Mouse (Mus musculus) hindbrain, embryonic 13.5 days (tissue): ENCODE data around the gene Itga9. TPM values are rescaled to one million over a fixed set of nuclear protein-coding genes. Genes with fewer than 3 reads are reported as not detected.

Experiments
- ATAC-seq: fragments of 200-750 bp; cut with Nextera tagmentation; 2 replicates; pipeline ENCODE4 v1.8.0; 2017; ENCODE audit warnings: moderate TSS enrichment; ENCODE audit not compliant: low FRiP score
- H3K27ac ChIP-seq: fragments of 300-500 bp; sonication (generic); 2 replicates; pipeline ENCODE4 v1.5.1; 2015; ENCODE audit warnings: inconsistent platforms, mild to moderate bottlenecking, moderate library complexity
- H3K27me3 ChIP-seq: fragments of 300-500 bp; sonication (generic); 2 replicates; pipeline ENCODE4 v1.6.1; 2015; ENCODE audit warnings: mild to moderate bottlenecking, inconsistent platforms
- H3K36me3 ChIP-seq: fragments of 300-500 bp; sonication (generic); 2 replicates; pipeline ENCODE4 v1.6.1; 2015; ENCODE audit warnings: mild to moderate bottlenecking, inconsistent platforms
- H3K4me1 ChIP-seq: fragments of 300-500 bp; sonication (generic); replicated peaks from 2 replicates; pipeline ENCODE4 v1.6.1; 2015; ENCODE audit warnings: inconsistent platforms
- H3K4me2 ChIP-seq: fragments of 300-500 bp; sonication (generic); 2 replicates; pipeline ENCODE4 v1.6.1; 2015; ENCODE audit warnings: inconsistent platforms, mild to moderate bottlenecking, moderate library complexity
- H3K4me3 ChIP-seq: fragments of 300-500 bp; sonication (generic); 2 replicates; pipeline ENCODE4 v1.5.1; 2015; ENCODE audit warnings: mild to moderate bottlenecking, inconsistent platforms
- H3K9ac ChIP-seq: fragments of 300-500 bp; sonication (generic); 2 replicates; pipeline ENCODE4 v1.6.1; 2015; ENCODE audit warnings: mild to moderate bottlenecking, inconsistent platforms
- H3K9me3 ChIP-seq: fragments of 300-500 bp; sonication (generic); 2 replicates; pipeline ENCODE4 v1.6.1; 2016; ENCODE audit warnings: inconsistent platforms
- WGBS: fragments of 180-500 bp; shearing (Covaris S2); methylation state at CpG from one replicate; pipeline ENCODE4 v1.1.7; 2015; 5-methylcytosine and 5-hydroxymethylcytosine counted together
- polyA plus RNA-seq: library from polyadenylated mRNA; unstranded; fragments of >200 nt; fragmentation: Nextera tagmentation; extraction: Ambion mirVana; gene quantifications from 2 replicates; pipeline ENCODE4 v1.2.1, GENCODE M21; 2015

The Itga9 gene
- polyA plus RNA-seq, 1 experiment from 2014 or later, result 1.8 TPM

GRCm38 (mm10) chr9:118943941-118944340 lies 337.5 kb downstream of the Itga9 start:
- Histone ChIP-seq H3K4me3 (no peak overlapping the region), H3K4me2 (no peak overlapping the region), H3K27ac (no peak overlapping the region), H3K9me3 (no peaks in the 10 kb centered on the region), H3K4me1 (0 out of 2 replicates have a peak, but pooled peaks cover 3% of the 10 kb centered on the region), H3K9ac (no peak overlapping the region), H3K36me3 (peaks cover 6% of the 10 kb centered on the region; the same call in 1 of the 2 replicates), H3K27me3 (no peaks in the 10 kb centered on the region)
- WGBS, result 84% methylated on average over 5 of the region's 5 CpGs
- ATAC-seq, result no peak

GRCm38 (mm10) chr9:118944388-118944787 lies 337.9 kb downstream of the Itga9 start:
- ATAC-seq, result no peak
- WGBS, result 73% methylated on average over 12 of the region's 12 CpGs
- Histone ChIP-seq H3K27ac (no peak overlapping the region), H3K36me3 (peaks cover 6% of the 10 kb centered on the region; the same call in 1 of the 2 replicates), H3K4me1 (0 out of 2 replicates have a peak, but pooled peaks cover 1% of the 10 kb centered on the region), H3K9me3 (no peaks in the 10 kb centered on the region), H3K4me2 (no peak overlapping the region), H3K27me3 (no peaks in the 10 kb centered on the region), H3K4me3 (no peak overlapping the region), H3K9ac (no peak overlapping the region)

- no peak overlapping the region for H3K27ac ChIP-seq
- ATAC-seq, result no peak
- H3K27me3 ChIP-seq, result no peaks in the 10 kb centered on the region
- no peak overlapping the region for H3K9ac ChIP-seq
- no peak overlapping the region for H3K4me2 ChIP-seq
- H3K4me1 ChIP-seq, result no peaks in the 10 kb centered on the region
- H3K36me3 ChIP-seq, result no peaks in the 10 kb centered on the region
- H3K9me3 ChIP-seq, result no peaks in the 10 kb centered on the region
- 92% methylated on average over 5 of the region's 5 CpGs for WGBS
- no peak overlapping the region for H3K4me3 ChIP-seq
Measured at GRCm38 (mm10) chr9:118948486-118948885, 342.0 kb downstream of the Itga9 start.

- no peak overlapping the region for H3K4me2 ChIP-seq
- H3K36me3 ChIP-seq, result no peaks in the 10 kb centered on the region
- H3K4me3 ChIP-seq, result no peak overlapping the region
- no peaks in the 10 kb centered on the region for H3K4me1 ChIP-seq
- H3K9me3 ChIP-seq, result no peaks in the 10 kb centered on the region
- H3K27ac ChIP-seq, result no peak overlapping the region
- no peak overlapping the region for H3K9ac ChIP-seq
- H3K27me3 ChIP-seq, result no peaks in the 10 kb centered on the region
- ATAC-seq, result no peak
- WGBS, result 91% methylated on average over 8 of the region's 8 CpGs
Measured at GRCm38 (mm10) chr9:118949124-118949523, 342.6 kb downstream of the Itga9 start.

- H3K9ac ChIP-seq, result no peak overlapping the region
- ATAC-seq, result no peak
- no peaks in the 10 kb centered on the region for H3K4me1 ChIP-seq
- no peaks in the 10 kb centered on the region; the same call in 1 of the 2 replicates for H3K36me3 ChIP-seq
- no peaks in the 10 kb centered on the region for H3K9me3 ChIP-seq
- WGBS, result 71% methylated on average over 4 of the region's 4 CpGs
- H3K4me3 ChIP-seq, result no peak overlapping the region
- no peak overlapping the region for H3K4me2 ChIP-seq
- no peaks in the 10 kb centered on the region for H3K27me3 ChIP-seq
- H3K27ac ChIP-seq, result no peak overlapping the region
Measured at GRCm38 (mm10) chr9:118949654-118950053, 343.2 kb downstream of the Itga9 start.

- H3K4me1 ChIP-seq, result no peaks in the 10 kb centered on the region
- H3K9me3 ChIP-seq, result no peaks in the 10 kb centered on the region
- no peak overlapping the region for H3K9ac ChIP-seq
- H3K36me3 ChIP-seq, result no peaks in the 10 kb centered on the region; the same call in 1 of the 2 replicates
- no peak overlapping the region for H3K27ac ChIP-seq
- no peak overlapping the region for H3K4me3 ChIP-seq
- 68% methylated on average over 10 of the region's 10 CpGs for WGBS
- no peaks in the 10 kb centered on the region for H3K27me3 ChIP-seq
- no peak overlapping the region for H3K4me2 ChIP-seq
- no peak for ATAC-seq
Measured at GRCm38 (mm10) chr9:118950061-118950460, 343.6 kb downstream of the Itga9 start.

Other genes with a start within 250 kb of the Itga9 start
- gene Eomes, start 128.5 kb upstream of the Itga9 start, polyA plus RNA-seq, result 0.43 and 0.65 TPM in 2 replicates
- 47.9 and 49.5 TPM in 2 replicates for gene Golga4, start 100.4 kb upstream of the Itga9 start, polyA plus RNA-seq